Mouse (Mus musculus) liver, embryonic 18 days (tissue): ENCODE data around the gene Tas1r2. TPM values are rescaled to one million over a fixed set of nuclear protein-coding genes. Genes with fewer than 3 reads are reported as not detected.

Experiments
- polyA plus RNA-seq: library from polyadenylated mRNA; depleted of rRNA; stranded (reverse); fragments of >200 nt; gene quantifications from 2 replicates; pipeline ENCODE4 v1.2.3, GENCODE M21; 2012; rRNA removed

The Tas1r2 gene
- polyA plus RNA-seq = not detected in 2 replicates

GRCm38 (mm10) chr4:139653238-139653637 is at the start of gene Tas1r2:
Tas1r2 (plus strand) TSS chr4:139653538.

GRCm38 (mm10) chr4:139622373-139623282 is 30.7 kb upstream of the Tas1r2 start, which contains the start of gene Aldh4a1:
Aldh4a1 (plus strand) TSS chr4:139622866.

Other genes with a start within 250 kb of the Tas1r2 start
- gene Iffo2, start 123.0 kb upstream of the Tas1r2 start, polyA plus RNA-seq = 2.0 and 2.2 TPM in 2 replicates
- not detected in 2 replicates for gene Gm21969, start 50.4 kb upstream of the Tas1r2 start, polyA plus RNA-seq
- gene Aldh4a1, start 30.7 kb upstream of the Tas1r2 start, polyA plus RNA-seq = 46.5 and 50.1 TPM in 2 replicates
- gene Pax7, start 180.0 kb downstream of the Tas1r2 start, polyA plus RNA-seq = not detected in 2 replicates